Mouse (Mus musculus): ENCODE results near the gene Nfix. TPM values are rescaled to one million over a fixed set of nuclear protein-coding genes. Genes with fewer than 3 reads are reported as not detected.
A peak's percentile ranks its signal among the peaks of the same experiment; 100 is the strongest.
"Not testable (repeated sequence)": the region's sequence is repeated elsewhere in the genome, so short reads cannot be mapped to it uniquely, and the experiment has no call there.

The Nfix gene
- polyA plus RNA-seq, 1 experiment from 2014 or later: 2.2 TPM

DNA sequence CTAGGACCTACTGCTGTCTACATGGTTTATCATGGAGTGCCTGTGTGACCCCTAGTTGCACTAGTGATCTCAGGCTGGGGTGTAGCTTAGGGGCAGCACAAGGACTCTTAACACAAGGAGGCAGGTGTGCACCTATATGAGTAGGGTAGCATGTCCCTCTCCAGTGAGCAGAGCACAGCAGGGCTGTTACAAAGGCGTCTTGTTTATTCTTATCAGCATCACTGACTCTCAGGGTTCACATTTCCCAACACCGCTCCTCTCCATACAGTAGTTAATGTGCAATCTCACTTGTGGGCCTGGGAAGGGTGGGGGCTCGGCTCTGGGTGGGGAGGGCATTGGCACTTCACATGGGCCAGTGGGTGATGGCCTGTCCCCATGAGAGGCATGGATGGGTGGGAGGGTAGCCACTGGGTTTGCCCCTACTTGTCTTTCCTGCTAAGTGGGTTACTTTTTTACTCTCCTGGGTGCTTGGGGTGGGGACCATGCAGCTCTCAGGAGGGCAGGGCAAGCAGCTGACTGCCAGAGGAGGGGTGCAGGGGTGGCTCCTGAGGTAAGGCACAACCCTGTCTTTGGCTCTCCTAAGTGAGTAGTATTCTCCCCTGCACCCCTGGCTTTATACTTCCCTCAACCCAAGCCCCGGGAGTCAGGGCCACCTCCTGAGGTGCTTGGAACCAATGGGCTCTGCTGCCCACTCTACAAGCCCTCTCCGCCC lies 129.7 kb downstream of the Nfix start:
- not testable (repeated sequence) for H3K9ac ChIP-seq (ENCODE audit: low read length); DNase-seq (ENCODE audit: low spot score, missing footprints); ATAC-seq (ENCODE audit: low FRiP score); H3K9me3 ChIP-seq (ENCODE audit: control insufficient read depth, low read length); H3K27ac ChIP-seq (ENCODE audit: low read depth, low read length); H3K27me3 ChIP-seq (ENCODE audit: control insufficient read depth, insufficient read depth, low read length); H3K4me3 ChIP-seq (ENCODE audit: low read depth, low read length); H3K4me2 ChIP-seq; H3K4me1 ChIP-seq (ENCODE audit: control insufficient read depth, insufficient read depth, low read length)
- 92% methylated on average over 5 of the region's 5 CpGs for WGBS
- H3K36me3 ChIP-seq (ENCODE audit: control insufficient read depth, insufficient read depth, low read length): peaks cover 13% of the 10 kb centered on the region

DNA sequence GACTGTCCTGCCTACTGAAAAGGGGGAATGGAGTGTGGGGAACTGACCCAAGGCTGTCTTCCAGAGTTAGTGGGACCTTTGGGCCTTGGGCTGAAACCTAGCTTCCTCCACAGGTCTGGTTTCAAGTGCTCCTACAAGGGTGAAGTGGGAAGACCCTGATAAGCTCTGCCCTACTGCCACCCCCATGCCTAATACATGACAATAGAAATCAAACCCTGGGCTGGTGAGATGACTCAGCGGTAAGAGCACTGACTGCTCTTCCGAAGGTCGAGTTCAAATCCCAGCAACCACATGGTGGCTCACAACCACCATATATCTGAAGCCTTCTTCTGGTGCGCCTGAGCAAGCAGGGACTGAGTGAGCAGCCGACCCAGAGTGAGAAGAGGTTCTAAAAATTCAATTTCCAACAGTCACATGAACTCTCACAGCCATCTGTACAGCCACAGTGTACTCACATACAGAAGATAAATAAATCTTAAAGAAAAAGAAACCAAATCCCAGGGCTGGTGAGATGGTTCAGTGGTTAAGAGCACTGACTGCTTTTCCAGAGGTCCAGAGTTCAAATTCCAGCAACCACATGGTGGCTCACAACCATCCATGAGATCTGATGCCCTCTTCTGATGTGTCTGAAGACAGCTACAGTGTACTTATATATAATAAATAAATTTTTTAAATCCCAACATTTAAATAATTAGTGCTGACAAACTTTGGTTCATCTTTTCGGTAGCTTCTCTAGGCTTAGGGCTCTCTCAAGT lies 131.2 kb downstream of the Nfix start:
- Histone ChIP-seq H3K9ac (ENCODE audit: low read length) (no peak overlapping the region), H3K4me3 (ENCODE audit: low read depth, low read length) (no peak overlapping the region), H3K27ac (ENCODE audit: low read depth, low read length) (no peak overlapping the region), H3K4me2 (no peak overlapping the region), H3K9me3 (ENCODE audit: control insufficient read depth, low read length) (no peaks in the 10 kb centered on the region), H3K27me3 (ENCODE audit: control insufficient read depth, insufficient read depth, low read length) (no peaks in the 10 kb centered on the region), H3K36me3 (ENCODE audit: control insufficient read depth, insufficient read depth, low read length) (peaks cover 6% of the 10 kb centered on the region), H3K4me1 (ENCODE audit: control insufficient read depth, insufficient read depth, low read length) (peaks cover 4% of the 10 kb centered on the region; the same call in 1 of the 2 replicates)
- DNase-seq (ENCODE audit: low spot score, missing footprints) (no peak), ATAC-seq (ENCODE audit: low FRiP score) (no peak)
- WGBS: 83% methylated on average over 6 of the region's 6 CpGs

DNA sequence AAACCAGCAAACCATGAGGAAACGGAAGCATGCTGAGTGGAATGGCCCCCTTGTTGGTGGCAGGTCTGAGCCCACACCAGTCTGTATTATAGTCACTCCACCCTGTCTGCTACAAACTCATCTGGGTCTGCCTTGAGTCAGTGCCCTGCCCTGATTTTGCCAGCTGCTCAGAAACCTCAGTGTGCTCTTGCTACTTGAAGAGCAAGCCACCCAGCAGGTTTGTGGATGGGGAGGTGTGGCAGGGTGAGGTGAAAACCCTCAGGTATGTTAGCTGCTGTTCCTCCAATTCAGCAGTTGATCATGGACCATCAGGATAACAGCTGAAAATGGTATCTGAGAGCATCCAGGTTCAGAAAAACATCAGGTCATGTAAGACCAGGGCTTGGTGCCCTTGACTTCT lies 132.1 kb downstream of the Nfix start:
- 78% methylated on average over 1 of the region's 1 CpGs for WGBS
- Histone ChIP-seq H3K27ac (ENCODE audit: low read depth, low read length) (no peak overlapping the region), H3K27me3 (ENCODE audit: control insufficient read depth, insufficient read depth, low read length) (no peaks in the 10 kb centered on the region), H3K9me3 (ENCODE audit: control insufficient read depth, low read length) (no peaks in the 10 kb centered on the region), H3K4me3 (ENCODE audit: low read depth, low read length) (no peak overlapping the region), H3K9ac (ENCODE audit: low read length) (no peak overlapping the region), H3K4me1 (ENCODE audit: control insufficient read depth, insufficient read depth, low read length) (peaks cover 8% of the 10 kb centered on the region), H3K4me2 (no peak overlapping the region), H3K36me3 (ENCODE audit: control insufficient read depth, insufficient read depth, low read length) (peaks cover 6% of the 10 kb centered on the region)
- no peak for DNase-seq (ENCODE audit: low spot score, missing footprints)
- ATAC-seq (ENCODE audit: low FRiP score): no peak

DNA sequence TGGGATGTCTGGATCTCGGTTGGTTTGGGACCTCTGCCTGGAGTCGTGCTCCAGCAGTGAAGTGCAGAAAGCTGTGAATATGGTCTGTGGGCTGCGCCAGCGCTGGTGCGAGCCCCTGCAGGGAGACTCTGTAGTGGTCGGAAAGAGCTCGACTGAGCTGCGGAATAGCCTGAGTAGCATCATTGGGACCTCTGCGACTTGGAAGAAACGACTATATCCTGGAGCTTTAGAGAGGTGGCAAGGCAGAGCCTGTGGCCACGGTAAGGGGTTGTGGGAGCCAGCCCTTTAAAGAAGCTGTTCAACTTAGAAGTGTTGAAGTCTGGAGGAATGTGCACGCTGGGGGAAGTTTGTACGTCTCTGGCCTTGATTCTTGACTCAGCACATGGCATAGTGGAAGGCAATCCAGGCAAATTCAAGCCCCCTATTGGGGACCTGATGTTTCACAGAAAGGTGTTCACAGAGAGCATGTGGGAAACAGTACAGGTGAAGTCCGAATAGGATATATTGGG lies 134.7 kb downstream of the Nfix start:
- ATAC-seq (ENCODE audit: low FRiP score): no peak
- peak overlapping the region; percentile 59 for H3K4me3 ChIP-seq (ENCODE audit: low read depth, low read length)
- peak overlapping the region; percentile 50 for H3K27ac ChIP-seq (ENCODE audit: low read depth, low read length)
- WGBS: 3% methylated on average over 14 of the region's 14 CpGs
- no peak for DNase-seq (ENCODE audit: low spot score, missing footprints)
- peak overlapping the region; percentile 99 for H3K4me2 ChIP-seq
- H3K4me1 ChIP-seq (ENCODE audit: control insufficient read depth, insufficient read depth, low read length): peaks cover 26% of the 10 kb centered on the region
- no peaks in the 10 kb centered on the region for H3K27me3 ChIP-seq (ENCODE audit: control insufficient read depth, insufficient read depth, low read length)
- H3K36me3 ChIP-seq (ENCODE audit: control insufficient read depth, insufficient read depth, low read length): peaks cover 6% of the 10 kb centered on the region
- no peaks in the 10 kb centered on the region for H3K9me3 ChIP-seq (ENCODE audit: control insufficient read depth, low read length)
- H3K9ac ChIP-seq (ENCODE audit: low read length): peak overlapping the region; percentile 68

DNA sequence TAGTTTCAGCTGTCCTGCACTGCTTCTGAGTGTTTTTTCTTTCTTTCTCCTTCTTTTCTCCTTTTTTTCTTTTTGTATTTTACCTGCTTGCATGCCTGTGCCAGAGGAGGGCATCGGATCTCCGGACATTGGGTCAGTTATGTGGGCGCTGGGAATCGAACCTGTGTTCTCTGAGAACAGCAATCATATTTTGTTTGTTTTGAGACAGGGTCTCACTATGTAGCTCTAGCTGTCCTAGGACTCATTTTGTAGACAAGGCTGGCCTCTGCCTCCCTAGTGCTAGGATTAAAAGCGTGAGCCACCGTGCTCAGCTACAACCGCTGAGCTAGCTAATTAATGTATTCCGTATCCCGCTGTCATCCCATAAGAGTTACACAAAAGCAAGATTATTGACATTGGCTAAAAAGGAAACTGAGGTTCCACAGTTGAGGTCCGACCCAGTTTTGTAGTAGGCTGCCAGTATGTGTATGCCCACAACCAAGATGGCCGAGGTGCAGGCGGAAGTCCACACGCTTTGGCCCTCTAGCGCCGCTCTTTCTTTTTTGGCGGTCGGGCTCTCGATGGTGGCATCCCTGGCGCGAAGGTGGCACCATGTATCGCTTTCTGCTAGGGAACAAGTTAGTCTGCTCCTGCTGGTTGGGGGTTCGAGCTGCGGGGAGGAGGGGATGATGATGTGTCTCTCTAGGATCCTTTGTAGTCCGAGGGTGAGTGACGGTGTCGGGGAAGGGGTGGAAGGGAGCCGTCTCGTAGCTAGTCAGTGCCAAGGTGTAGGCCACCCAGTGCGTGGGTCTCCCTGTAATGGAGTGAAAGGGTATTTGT lies 135.4 kb downstream of the Nfix start:
- ATAC-seq (ENCODE audit: low FRiP score): peak; percentile 51
- Histone ChIP-seq H3K9me3 (ENCODE audit: control insufficient read depth, low read length) (no peaks in the 10 kb centered on the region), H3K27me3 (ENCODE audit: control insufficient read depth, insufficient read depth, low read length) (no peaks in the 10 kb centered on the region), H3K4me3 (ENCODE audit: low read depth, low read length) (peak overlapping the region; percentile 59), H3K27ac (ENCODE audit: low read depth, low read length) (peak overlapping the region; percentile 80), H3K9ac (ENCODE audit: low read length) (peak overlapping the region; percentile 68), H3K4me2 (peak overlapping the region; percentile 99), H3K4me1 (ENCODE audit: control insufficient read depth, insufficient read depth, low read length) (peaks cover 32% of the 10 kb centered on the region), H3K36me3 (ENCODE audit: control insufficient read depth, insufficient read depth, low read length) (peaks cover 3% of the 10 kb centered on the region; the same call in 1 of the 2 replicates)
- peak; percentile 99 for DNase-seq (ENCODE audit: low spot score, missing footprints)
- under 1% methylated on average over 29 of the region's 29 CpGs for WGBS

DNA sequence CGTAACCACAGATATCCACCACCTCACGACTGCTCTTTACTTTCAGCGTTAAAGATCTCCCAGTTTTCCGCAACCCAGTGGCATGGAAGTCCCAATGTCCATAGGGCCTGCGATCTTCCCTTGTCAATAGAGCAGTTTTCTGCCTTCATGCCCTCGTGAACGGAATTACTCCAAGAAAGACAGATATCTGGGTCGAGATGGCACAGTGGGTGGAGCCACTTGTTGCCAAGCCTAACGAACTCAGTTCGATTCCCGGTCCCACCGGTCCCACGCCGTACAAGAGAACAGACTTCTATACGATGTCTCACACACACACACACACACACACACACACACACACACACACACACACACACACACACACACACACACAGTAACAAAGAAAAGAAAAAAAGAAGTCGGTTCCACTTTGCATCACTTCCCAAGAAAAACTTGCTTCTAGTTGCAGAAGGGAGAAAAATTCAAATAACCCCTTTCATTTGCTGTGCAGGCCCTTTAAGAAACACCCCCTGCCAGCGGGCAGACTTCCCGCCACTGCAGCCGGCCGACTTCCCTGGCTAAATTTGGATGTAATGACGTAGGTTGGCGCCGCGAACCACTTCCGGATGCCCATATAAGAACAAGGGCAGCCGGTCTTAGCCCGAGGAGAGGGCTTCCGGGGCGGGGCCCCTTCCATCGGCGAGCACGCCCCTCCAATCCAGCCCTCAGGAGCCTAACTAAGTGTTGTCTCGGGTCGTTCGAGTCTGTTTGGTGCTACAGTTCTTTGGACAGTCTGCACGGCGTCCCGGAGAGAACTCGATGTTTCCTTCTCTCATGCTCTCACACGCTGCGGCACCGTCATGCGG lies 136.4 kb downstream of the Nfix start:
- H3K27me3 ChIP-seq (ENCODE audit: control insufficient read depth, insufficient read depth, low read length): no peaks in the 10 kb centered on the region
- H3K36me3 ChIP-seq (ENCODE audit: control insufficient read depth, insufficient read depth, low read length): peaks cover 3% of the 10 kb centered on the region; the same call in 1 of the 2 replicates
- whole genome bisulfite sequencing: 3% methylated on average over 43 of the region's 43 CpGs
- peak overlapping the region; percentile 88 for H3K9ac ChIP-seq (ENCODE audit: low read length)
- DNase-seq (ENCODE audit: low spot score, missing footprints) (peak; percentile 99), ATAC-seq (ENCODE audit: low FRiP score) (peak; percentile 84)
- peak overlapping the region; percentile 59 for H3K4me3 ChIP-seq (ENCODE audit: low read depth, low read length)
- peaks cover 40% of the 10 kb centered on the region for H3K4me1 ChIP-seq (ENCODE audit: control insufficient read depth, insufficient read depth, low read length)
- H3K27ac ChIP-seq (ENCODE audit: low read depth, low read length): peak overlapping the region; percentile 80
- no peaks in the 10 kb centered on the region for H3K9me3 ChIP-seq (ENCODE audit: control insufficient read depth, low read length)
- peak overlapping the region; percentile 99 for H3K4me2 ChIP-seq

DNA sequence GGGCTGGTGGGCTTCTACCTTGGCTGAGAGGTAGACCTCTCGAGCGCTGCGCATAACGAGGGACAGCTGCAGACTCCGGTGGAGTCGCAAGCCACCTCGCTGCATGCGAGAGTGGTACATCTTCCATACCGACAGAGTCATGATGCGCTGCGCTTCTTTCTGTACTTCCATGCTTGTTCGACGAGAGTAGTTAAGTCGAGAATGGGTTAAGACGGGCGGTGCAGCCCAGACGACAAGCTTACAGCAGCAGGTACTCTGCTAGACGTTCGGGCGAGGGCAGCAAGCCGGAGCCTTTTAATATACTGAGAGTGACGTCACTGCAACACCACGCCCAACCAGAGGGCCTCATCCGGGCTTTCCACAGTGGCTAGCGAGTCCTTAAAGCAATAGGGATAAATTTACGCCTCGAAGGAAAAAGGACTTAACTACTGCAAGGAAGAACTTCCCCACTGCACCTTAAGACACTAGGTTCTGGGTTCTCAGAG lies 137.5 kb downstream of the Nfix start, which contains the start of gene Ier2:
Ier2 (minus strand) TSS at position 272 of the 485 bp plus-strand sequence.
- peak within 1 kb of the TSS; percentile 81 for H3K27ac ChIP-seq (ENCODE audit: low read depth, low read length)
- H3K27me3 ChIP-seq (ENCODE audit: control insufficient read depth, insufficient read depth, low read length): no peaks in the 10 kb centered on the region
- peak; percentile 99 for DNase-seq (ENCODE audit: low spot score, missing footprints)
- ATAC-seq (ENCODE audit: low FRiP score): peak; percentile 78
- H3K4me2 ChIP-seq: peak within 1 kb of the TSS; percentile 99
- peak within 1 kb of the TSS; percentile 59 for H3K4me3 ChIP-seq (ENCODE audit: low read depth, low read length)
- peaks cover 40% of the 10 kb centered on the region for H3K4me1 ChIP-seq (ENCODE audit: control insufficient read depth, insufficient read depth, low read length)
- WGBS: 0% methylated on average over 27 of the region's 27 CpGs
- peak within 1 kb of the TSS; percentile 88 for H3K9ac ChIP-seq (ENCODE audit: low read length)
- H3K36me3 ChIP-seq (ENCODE audit: control insufficient read depth, insufficient read depth, low read length): no peaks in the 10 kb centered on the region
- H3K9me3 ChIP-seq (ENCODE audit: control insufficient read depth, low read length): no peaks in the 10 kb centered on the region

All from midbrain, embryonic 11.5 days (tissue).